Comparison of ENCODE assay signal across 15 mouse cellular contexts in genomic region chr5:146812866-146813265, GRCm38 (mm10).
"Had no signal": no experiment of that assay in that cellular context is flagged by ENCODE, and none has a peak within 500 bp of the region (broad histone marks: within the 10 kb centered on the region; RNA-seq: fewer than 3 reads in every experiment).

No protein-coding gene starts in this region.

- H3K27me3 ChIP-seq: neural tube, embryonic 13.5 days; neural tube, embryonic 15.5 days; stomach, embryonic 15.5 days had no signal

- DNase-seq: retina, postnatal 1 day; right cerebral cortex, adult 18-20 months; right cerebral cortex, postnatal 14 days; right cerebral cortex, postnatal 25 days; right cerebral cortex, postnatal 4 days; spleen, adult 18-20 months; thymus, adult 18-20 months; thymus, adult 2 months; thymus, postnatal 14 days; thymus, postnatal 25 days; thymus, postnatal 36 days; thymus, postnatal 4 days had no signal
